Mouse (Mus musculus): ENCODE measurements around the gene C3ar1.
A peak's percentile ranks its signal among the peaks of the same experiment; 100 is the strongest.

The C3ar1 gene

DNA sequence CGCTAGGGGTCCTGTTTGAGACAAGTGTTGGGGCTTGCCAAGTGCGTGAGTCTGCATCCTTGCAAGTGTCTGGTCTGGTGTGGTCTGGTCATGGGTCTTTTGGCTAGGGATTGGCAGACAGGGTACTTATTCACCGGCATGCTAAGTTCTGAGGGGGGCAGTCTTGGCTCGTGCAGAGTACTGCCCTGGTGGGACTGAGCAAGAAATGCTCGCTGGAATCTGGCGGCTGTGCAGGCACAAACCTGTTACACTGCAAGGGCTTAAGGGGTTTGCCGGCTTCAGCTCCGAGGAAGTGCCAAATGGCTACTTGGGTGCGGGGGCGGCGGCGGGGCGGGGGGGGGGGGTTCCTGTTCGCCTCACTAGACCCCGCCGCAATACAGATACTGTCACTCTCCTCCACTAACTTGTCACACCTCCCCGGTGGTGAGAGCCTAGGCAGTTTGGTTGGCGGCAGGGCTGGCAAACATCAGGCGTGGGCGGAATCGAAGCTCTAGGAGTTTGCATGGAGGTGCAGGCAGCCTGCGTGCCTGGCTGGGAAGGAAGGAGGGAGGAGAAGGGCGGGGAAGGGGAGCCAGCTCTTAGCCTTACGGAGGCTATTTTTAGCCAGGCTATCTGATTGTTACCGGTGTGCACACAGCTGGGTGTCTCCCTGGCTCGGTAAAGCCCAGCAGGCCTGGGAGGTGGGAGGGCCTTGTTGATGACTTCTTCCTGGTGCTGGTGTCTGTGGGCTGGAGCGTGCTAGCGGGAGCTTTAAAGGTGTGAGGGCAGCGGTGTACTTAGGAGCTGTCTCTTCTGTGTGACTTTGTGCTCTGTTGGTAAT, 29.8 kb downstream of the C3ar1 start:
- peak; percentile 89 for DNase-seq

DNA sequence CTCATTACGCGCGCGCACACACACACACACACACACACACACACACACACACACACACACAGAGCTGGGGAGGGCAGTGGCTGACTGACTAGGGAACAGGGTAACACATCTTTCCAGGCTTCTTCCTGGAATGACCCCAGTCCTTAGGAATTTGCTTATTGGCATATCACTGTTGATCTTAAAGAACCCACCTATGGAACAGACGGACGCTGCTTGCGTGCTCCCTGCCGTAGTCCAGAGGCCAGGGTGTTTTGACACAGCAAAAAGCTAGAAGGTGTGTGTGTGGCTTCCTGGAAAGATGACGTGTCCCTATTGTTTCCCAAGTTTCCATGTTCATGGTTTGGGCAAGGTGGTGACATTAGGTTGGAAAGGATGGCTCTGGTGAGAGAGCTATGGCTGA, 30.8 kb downstream of the C3ar1 start:
- DNase-seq, result no peak

DNA sequence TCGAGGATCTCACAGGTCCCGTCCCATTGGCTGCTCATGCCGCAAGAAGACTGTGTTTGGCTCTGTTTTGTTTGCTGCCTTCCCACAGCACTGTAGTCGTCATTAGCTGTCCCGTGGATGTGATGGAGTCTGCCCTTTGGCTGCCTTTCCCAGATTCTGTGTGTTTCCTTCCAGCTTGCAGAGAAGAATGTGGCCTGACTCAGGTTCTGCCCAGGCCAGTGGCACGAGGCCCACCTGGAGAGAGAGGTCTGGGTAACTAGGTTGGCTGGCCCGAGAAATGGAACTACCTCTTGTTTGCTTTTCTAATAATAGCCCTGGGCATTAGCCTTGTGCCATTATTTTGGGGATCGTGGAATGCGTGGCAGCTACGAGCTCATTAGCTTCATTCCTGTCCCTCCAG, 31.9 kb downstream of the C3ar1 start:
- DNase-seq, result no peak

DNA sequence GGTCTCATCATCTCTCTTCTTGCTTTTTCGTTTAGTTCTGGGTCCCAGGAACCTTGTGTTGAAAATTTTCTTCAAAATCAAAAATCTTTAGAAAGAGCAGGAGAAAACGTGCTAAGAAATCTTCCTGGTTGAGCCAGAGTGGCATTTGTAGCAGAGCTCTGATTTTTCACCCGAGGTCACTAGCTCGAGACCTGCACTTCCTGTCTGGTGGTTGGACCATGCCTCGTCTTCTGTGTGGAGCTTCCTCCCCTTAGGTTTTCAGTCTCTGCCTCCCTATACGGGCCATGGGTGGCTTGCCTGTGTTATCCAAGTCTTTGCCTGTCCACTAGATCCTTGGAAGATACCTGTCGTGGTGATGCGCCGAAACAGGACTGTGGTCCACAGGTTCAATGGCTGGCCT, 34.1 kb downstream of the C3ar1 start:
- DNase-seq, result no peak

DNA sequence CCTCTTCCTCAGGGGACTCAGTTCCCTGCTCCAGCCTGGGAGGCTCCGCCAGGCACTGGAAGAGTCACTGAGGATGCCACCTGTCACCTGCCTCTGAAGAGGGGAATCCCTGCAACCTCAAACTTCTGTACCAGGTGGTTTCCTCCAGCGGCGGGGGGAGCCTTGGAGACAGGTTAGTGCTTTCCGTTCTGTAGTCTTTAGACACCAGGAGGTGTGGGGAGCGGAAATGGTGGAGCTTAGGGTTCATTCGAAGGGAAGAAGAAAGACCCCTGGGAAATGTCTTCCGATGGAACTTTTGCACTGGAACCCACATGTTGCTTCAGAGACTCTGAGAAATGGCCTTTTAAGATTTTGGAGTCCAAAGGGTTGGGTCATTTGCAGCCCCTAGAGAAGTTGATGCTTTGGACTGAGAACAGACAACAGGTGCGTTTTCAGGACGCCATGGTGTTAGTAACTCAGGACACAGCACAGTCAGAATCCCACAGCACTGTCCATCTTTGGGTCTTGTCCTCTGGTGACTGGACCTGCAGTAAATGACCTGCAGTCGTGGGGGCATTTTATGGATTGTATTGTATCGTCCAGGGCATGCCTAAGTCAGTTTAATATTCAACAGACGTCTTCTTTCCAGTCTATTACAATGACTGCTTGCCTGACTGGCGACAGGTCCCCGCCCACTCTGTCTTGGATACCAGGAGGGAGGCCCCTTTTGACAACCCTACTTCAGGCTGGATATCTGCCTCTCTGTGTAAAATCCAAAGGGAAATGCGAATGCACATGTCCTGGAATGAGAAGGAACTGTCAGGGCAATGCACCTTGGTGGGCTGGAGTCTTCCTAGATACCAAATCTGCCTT, 34.9 kb downstream of the C3ar1 start:
- no peak for DNase-seq

DNA sequence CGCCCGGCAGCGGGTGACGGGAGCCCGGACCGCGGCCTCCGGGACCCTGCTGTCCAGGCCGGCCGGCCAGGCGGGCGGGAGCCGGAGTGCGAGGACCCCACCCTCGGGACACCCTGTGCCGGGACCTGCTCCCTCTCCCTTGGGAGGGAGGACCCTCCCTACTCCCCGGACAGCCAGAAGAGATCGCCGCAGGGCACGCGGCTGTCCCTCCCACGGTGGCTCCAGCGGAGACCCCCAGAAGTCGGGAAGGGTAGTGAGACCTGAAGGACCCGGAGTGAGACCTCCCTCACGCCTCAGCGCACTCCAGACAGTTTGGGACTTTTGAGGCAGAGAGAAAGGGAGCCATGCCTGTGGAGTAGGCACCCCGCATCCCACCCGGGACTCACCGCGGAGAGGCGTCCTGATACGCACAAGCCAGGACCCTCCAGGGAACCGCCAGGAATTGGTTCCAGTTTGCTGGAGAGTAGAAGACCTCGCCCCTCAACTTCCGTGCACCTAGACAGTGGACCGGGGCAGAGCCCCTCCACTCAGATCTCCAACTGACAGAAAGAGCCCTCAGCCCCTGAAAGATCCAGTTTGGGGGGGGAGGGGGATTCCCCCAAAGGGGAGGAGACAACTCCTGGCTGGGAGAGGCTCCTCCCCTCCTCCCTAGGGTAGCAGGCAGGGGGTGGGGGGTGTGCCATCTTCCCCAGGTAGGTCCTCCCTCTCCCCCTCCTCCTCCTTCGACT, 35.7 kb downstream of the C3ar1 start:
- peak; percentile 30 for DNase-seq

DNA sequence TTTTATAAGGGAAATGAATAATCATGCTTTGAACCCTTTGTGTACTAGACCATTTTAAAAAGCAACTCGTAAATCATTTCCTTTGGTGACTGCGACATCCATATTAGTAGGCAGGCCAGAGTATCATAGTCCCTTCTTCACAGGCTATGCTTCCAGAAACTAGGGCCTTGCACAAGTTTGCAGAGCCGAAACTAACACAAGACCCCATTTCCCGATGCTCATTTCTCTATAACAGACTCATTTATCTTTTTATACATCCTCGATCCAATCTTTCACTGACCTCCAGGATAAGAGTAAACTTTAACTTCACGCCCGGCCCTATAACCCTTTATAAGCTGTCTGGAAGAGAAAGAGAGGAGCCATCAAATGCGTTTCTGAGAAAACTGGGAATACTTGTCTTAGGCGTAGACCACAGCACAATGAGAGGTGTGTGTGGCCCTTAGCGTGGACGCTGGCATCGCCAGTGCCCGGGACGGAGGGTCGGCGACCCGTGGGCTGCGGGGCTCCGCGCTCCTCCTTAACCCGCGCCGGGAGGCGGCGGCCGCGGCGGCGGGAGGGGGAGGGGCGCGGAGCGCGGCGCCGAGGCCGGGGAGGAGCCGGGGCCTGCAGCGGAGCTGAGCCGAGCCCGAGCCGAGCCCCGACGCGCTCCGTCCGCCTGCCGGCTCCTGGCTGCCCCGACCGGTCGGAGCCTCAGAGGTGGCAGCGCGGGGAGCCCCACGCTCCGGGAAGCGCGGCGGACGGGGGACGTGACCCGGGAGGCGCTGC, 36.5 kb downstream of the C3ar1 start, which contains the start of gene Foxj2:
Foxj2 (plus strand) TSS at position 609 of the 765 bp plus-strand sequence.
- peak; percentile 83 for DNase-seq

DNA sequence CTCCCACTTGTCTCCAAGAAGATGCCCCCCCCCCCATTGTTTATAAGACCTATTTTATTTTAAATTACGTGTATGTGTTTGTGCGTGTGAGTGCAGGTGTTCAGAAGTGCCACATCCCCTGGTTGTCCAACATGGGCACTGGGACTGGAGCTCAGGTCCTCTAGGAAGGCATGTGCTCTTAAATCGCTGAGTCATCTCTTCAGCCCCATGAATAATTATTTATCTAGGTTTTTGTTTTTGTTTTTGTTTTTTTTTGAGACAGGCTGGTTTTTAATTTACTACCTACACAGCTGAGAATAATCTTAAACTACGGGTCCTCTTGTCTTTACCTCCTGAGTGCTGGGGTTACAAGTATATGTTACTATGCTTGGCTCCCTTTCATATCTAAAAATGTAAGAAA, 42.3 kb downstream of the C3ar1 start:
- no peak for DNase-seq

DNA sequence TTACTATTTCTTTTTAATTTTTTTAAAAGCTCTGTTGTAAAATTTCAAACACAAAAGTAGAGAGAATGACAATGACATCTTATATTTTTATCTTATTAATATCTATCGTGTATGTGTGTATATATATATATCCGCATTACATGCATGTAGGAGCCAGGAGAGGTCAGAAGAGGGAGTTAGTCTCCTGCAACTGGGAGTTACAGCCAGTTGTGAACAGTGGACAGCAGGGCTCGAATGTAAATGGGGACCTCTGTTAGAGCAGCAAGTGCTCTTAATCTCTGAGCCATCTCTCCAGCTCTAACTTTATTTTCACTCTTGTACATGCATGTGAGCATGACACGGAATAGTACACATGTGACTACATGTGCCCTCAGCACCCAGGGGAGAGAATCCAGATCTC, 43.2 kb downstream of the C3ar1 start:
- no peak for DNase-seq

DNA sequence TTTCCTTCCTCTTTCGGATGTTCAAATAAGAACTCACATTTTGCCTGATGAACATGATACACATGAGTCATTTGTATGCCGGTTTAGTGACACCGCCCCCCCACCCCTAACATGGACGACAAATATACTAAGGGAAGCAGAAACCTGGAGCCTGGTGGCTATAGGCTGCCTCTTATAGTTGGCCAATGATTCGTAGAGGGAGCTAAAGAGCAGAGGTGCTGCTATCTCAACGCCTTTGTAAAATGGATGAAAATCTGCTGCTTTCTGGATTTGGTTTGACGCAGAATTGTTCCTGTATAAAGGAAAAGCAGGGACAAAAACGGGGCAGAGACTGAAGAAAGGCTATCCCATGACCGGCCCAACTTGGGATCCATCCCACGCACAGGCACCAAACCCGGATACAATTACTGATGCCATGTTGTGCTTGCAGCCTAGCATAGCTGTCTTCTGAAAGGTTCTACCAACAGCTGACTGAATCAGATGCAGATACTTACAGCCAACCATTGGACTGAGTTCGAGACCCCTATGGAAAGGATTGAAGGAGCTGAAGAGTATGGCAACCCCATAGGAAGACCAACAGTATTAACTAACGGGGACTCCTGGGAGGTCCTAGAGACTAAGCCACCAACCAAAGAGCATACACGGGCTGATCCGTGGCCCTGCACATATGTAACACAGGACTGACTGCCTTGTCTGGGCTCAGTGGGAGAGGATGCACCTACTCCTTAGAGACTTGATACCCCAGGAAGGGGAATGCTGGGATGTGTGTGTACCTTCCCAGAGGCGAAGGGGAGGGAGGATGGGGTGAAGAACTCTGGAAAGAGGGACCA, 44.0 kb downstream of the C3ar1 start:
- peak; percentile 73 for DNase-seq

DNA sequence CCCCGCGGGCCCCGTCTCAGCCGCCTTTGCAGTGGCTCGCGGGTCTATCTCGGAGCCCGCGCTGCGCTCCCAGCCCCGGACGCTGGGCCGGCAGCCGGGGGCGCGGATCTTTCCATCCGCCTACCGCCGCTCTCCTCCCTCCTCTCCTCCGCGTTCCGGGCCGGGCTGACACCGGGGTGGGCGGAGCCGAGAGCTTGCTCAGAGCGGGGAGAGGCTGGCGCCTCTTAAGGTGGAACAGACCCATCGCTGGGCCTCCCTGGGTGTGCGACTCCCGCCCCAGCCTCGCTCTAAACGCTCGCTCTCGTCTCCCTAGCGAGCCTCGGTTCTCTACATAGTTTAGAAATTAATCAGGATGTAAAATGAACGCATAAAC, 44.7 kb downstream of the C3ar1 start:
- peak; percentile 97 for DNase-seq

DNA sequence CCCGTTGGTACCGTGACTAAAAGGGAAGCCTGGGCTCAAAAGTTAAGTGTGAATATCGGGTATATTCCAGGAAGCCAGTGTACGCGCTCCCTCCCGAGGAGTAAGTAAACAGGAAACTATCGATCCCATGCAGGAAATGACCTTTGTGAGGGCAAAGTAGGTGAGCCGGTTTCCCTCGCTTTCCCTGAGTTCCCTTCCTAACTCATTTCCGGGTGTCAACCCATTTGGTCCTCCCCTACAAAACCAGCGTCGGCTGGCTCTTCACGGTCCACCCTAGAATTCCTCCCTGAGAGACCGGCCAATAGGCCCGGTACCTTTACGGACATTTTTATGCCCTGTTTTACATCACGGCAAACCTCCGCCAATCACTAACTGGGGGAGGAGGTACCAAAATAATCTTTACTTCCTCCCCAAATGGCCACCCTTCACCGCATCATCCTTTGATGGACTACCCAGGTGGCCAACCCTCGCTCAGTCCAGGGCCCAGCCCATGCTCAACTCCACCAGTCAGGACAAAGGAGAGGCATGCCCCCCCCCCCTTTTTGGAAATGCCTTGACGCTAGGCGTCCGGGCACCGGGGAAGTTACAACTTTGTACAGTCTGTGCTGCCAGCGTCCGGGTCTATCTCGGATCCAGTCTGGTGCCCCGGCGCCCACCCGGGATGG, 45.2 kb downstream of the C3ar1 start:
- peak; percentile 97 for DNase-seq

DNA sequence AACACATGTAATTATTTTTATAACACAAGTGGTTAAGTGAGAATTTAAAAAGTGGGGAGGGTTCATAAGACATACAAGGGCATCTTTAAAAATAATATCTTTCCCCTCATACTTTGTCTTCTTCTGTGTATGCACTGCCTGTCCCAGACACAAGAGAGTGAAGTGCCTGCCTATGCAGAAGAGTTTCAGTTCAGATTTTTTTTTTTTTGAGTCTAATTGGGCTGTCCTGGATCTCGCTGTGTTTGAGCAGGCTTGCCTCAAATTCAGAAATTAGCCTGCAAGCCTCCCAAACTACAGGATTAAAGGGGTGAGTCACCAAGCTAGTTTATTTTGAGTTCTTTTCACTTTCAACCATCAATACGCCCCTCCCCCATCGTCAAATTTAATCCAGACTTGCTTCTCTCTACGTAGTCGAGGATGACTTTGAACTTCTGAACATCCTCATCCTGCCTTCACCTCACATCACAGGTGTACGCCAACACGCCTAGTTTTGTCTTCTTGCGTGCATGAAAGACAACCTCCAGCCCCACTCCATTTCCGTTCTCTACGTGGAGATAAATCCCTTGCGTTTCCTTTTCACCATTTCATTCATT, 45.8 kb downstream of the C3ar1 start:
- no peak for DNase-seq

DNA sequence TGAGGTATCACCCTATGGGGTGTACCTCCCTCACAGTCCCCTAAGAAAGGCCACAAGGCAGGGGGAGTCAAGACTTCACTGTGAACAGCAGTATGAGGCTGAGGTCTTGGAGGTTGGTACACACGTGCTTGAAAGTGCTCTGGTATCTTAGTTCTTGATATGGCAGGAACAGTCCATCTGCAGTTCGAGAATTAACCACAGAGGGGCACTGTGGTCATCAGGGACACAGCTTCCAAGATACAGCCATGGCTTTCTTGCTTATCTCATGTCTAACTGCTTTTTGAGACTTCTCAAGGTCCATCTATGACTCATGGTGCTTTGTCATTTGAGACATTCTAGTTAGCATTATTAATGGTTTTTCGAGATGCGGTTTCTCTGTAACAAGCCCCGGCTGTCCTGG, 51.5 kb downstream of the C3ar1 start:
- peak; percentile 90 for DNase-seq

DNA sequence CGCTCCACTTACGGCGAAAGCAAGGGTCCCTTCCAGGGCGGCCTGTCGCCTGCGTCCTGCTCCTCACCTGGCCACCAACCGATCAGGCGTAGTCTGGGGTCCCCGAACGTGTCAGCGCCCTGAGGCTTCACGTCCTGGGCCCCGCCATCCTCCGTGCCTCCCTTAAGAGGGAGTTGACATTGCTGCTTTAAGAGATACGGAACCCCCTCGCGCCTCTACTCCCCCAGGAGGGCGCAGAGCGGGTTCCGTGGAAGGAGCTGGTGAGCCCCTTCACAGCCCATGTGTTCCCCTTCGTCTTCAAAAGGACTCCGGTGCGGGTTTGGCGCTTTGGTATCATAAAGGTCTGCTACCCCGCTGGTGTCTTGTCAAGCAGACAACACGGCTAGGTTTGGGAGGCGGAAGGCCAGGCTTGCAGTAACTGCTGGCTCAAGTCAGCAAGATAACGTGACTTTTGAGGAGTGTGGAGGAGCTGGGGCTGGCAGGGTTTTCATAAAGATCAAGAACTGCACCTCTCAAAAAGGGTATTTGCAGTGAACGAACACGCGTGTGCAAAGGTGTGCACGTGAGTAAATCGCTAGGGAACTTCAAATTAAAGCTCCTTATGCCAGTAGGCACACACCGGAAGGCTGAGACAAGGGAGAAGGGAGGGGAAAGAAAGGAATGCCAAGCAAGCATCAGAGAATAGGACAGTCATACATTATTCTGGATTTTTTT, 54.0 kb downstream of the C3ar1 start:
- DNase-seq, result peak; percentile 76

DNA sequence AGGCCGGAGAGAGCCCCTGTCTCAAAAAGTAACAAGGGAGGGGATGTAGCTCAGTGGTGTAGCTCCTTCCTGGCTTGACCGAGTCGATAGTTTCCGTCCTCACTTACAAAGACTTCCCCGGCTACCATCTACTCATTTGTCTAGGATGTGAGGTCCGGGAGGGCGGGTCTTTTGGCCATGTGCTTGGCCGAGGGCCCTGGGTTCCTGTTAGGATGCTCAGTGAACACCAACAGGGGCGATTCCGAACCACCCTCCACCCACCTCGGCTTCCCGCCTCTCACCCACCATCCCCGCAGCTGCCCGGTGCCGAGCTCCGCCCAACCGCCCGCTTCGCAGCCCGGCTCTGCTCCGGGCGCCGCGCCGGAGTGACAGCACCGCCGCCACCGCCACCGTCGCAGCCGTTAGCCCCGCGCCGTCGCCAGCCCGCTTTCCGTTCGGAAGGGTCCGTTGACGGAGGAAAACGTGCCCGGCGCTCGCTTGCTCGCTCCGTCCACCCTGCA, 54.6 kb downstream of the C3ar1 start, which contains the start of gene Slc2a3:
Slc2a3 (minus strand) TSS at position 340 of the 500 bp plus-strand sequence.
- peak; percentile 85 for DNase-seq

DNA sequence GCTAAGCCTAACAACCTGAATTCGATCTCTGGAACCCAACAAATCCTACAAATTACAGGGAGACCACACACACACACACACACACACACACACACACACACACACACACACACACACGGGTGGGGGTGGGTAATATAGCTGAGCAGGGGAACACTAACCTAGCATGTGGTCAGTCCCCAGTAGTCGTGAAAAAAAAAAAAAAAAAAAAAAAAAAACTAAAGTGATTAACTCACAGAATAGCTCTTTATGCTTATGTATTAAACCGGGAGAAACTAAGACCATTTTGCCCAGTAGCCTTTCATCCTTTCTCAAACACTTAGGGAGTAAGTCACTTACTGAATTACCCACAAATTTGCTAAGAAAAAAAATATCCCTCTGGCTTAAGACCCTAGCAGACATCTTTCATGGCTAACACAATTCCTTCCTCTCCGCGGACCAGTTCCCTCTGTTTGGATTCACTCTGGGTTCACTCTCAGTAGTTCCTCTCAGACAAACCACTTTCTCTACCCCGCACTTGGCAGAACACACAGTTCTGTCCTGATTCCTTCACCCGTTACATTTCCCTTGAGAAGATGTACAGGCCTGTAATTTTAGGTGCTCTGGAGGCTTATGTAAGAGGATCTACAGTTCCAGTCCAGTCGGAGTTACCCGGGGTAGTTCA, 55.2 kb downstream of the C3ar1 start:
- DNase-seq, result no peak

Measured in liver (tissue).